Mouse (Mus musculus) stomach, embryonic 15.5 days (tissue): ENCODE data around the gene Tpbgl. TPM values are rescaled to one million over a fixed set of nuclear protein-coding genes. Genes with fewer than 3 reads are reported as not detected.

Experiments used
- ATAC-seq: fragments of 200-750 bp; cut with Nextera tagmentation; 2 replicates; pipeline ENCODE4 v1.8.0; 2017; ENCODE audit warnings: low read depth, moderate number of reproducible peaks, moderate TSS enrichment; ENCODE audit not compliant: insufficient read depth, low FRiP score
- H3K27ac ChIP-seq: fragments of 300-500 bp; sonication (generic); 2 replicates; pipeline ENCODE4 v1.5.1; 2015; ENCODE audit warnings: mild to moderate bottlenecking, inconsistent platforms
- H3K27me3 ChIP-seq: fragments of 300-500 bp; sonication (generic); replicated peaks from 2 replicates; pipeline ENCODE4 v1.6.1; 2015; ENCODE audit warnings: inconsistent platforms
- H3K36me3 ChIP-seq: fragments of 300-500 bp; sonication (generic); 2 replicates; pipeline ENCODE4 v1.6.1; 2015; ENCODE audit warnings: inconsistent platforms
- H3K4me1 ChIP-seq: fragments of 300-500 bp; sonication (generic); 2 replicates; pipeline ENCODE4 v1.6.1; 2015; ENCODE audit warnings: inconsistent platforms
- H3K4me2 ChIP-seq: fragments of 300-500 bp; sonication (generic); 2 replicates; pipeline ENCODE4 v1.6.1; 2015; ENCODE audit warnings: mild to moderate bottlenecking, inconsistent platforms
- H3K4me3 ChIP-seq: fragments of 300-500 bp; sonication (generic); replicated peaks from 2 replicates; pipeline ENCODE4 v1.5.1; 2015; ENCODE audit warnings: inconsistent platforms
- H3K9ac ChIP-seq: fragments of 300-500 bp; sonication (generic); 2 replicates; pipeline ENCODE4 v1.6.1; 2015; ENCODE audit warnings: inconsistent platforms
- H3K9me3 ChIP-seq: fragments of 300-500 bp; sonication (generic); 2 replicates; pipeline ENCODE4 v1.6.1; 2016; ENCODE audit warnings: inconsistent platforms
- WGBS: fragments of 180-500 bp; shearing (Covaris S2); methylation state at CpG from one replicate; pipeline ENCODE4 v1.1.7; 2015; 5-methylcytosine and 5-hydroxymethylcytosine counted together
- polyA plus RNA-seq: library from polyadenylated mRNA; unstranded; fragments of >200 nt; fragmentation: Nextera tagmentation; extraction: Ambion mirVana; gene quantifications from 2 replicates; pipeline ENCODE4 v1.2.1, GENCODE M21; 2015

Gene Tpbgl
- polyA plus RNA-seq, 1 experiment from 2014 or later = 2.0 TPM

DNA sequence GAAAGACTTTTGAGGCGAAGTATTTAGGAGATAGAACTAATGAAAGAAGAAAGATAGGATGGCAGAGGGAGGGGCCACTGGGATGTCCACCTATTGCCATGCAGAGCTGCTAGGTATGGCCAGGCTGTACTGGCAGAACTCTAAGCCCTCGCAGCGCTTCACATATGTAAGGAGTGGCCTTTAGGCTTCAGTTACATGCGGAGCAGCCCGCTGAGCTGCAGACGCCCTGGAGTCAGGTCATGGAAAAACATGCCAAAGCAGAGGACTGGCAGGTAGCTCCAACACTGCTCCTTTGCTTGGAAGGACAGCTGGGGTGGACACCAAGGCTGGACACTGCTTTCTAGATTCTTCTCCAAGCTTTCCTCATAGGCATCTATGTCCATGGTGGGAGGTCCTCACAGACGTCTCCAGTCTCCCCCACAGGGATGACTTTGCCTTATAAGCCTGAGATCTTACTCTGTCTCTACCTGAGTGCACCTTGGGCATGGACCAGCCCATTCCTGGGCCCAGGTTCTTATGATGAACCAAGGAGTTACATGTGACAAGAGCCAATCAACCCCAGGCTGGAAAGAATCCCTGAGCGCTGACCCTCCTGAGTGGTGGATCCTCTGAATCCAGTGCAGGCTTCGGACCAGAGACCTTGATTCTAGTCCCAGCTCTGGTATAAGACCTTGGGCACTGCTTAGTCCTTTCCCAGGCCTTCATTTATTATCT is 36.8 kb upstream of the Tpbgl start:
- Histone ChIP-seq H3K9me3 (no peaks in the 10 kb centered on the region), H3K4me3 (no peak overlapping the region), H3K27me3 (no peaks in the 10 kb centered on the region), H3K9ac (no peak overlapping the region), H3K4me1 (peaks cover 15% of the 10 kb centered on the region; the same call in 1 of the 2 replicates), H3K27ac (no peak overlapping the region), H3K36me3 (no peaks in the 10 kb centered on the region), H3K4me2 (no peak overlapping the region)
- 82% methylated on average over 9 of the region's 9 CpGs for WGBS
- ATAC-seq = no peak

DNA sequence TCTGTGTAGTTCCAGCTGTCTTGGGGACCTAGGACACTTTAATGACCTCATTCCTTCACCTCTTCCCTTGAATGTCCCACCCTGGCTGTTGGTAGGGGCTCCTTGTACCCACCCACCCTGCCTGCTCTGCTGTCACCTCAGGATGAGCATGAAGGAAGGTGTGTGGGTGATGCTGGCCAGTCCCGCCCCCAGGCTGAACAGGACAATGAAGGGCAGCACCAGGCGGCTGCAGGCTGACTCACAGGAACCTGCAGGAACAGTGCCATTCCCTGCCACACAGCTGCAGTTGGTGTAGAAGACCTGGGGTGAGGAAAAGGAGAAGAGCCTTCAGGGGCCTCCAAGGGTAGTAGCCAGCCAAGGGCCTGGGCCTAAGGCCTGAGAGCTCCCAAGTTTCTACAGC is 35.4 kb upstream of the Tpbgl start:
- H3K4me2 ChIP-seq = no peak overlapping the region
- peaks cover 15% of the 10 kb centered on the region; the same call in 1 of the 2 replicates for H3K4me1 ChIP-seq
- 71% methylated on average over 2 of the region's 2 CpGs for WGBS
- no peak for ATAC-seq
- no peak overlapping the region for H3K27ac ChIP-seq
- H3K9ac ChIP-seq = no peak overlapping the region
- 0 out of 2 replicates have a peak, but pooled peaks cover under 1% of the 10 kb centered on the region for H3K27me3 ChIP-seq
- H3K9me3 ChIP-seq = no peaks in the 10 kb centered on the region
- no peaks in the 10 kb centered on the region for H3K36me3 ChIP-seq
- H3K4me3 ChIP-seq = no peak overlapping the region

DNA sequence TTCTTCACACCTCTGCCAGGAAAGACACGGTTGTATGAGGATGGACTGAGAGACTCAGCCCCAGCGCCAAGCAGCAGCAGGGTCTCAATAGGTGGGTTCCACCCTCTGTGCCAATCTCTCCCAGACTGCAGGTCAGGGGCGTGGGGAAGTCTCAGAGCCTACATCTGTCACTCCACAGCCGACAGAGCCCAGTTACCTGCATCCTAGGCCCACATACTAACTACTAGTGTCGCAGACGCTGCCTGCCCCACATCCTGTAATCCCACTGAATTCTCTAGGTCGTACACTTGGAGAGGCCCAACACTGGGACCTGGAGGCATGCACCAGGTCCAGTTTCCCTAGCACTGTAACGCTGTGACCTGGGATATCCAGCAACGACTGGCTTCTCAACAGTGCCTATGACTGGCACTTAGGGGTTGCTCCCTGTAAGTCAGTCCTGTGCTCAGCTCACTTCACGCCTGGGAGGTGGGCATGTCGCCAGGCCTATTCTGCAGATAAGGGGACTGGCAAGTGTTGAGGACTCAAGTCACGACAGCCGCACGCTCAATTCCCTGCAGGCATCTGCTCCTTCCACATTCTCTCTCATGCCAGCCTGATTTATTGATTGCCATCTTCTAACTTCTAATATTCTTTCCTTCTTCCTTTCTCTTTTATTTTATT is 34.8 kb upstream of the Tpbgl start:
- ATAC-seq = no peak
- Histone ChIP-seq H3K4me2 (no peak overlapping the region), H3K27ac (no peak overlapping the region), H3K4me3 (no peak overlapping the region), H3K36me3 (no peaks in the 10 kb centered on the region), H3K4me1 (peaks cover 15% of the 10 kb centered on the region; the same call in 1 of the 2 replicates), H3K9ac (no peak overlapping the region), H3K9me3 (no peaks in the 10 kb centered on the region), H3K27me3 (0 out of 2 replicates have a peak, but pooled peaks cover 6% of the 10 kb centered on the region)
- 78% methylated on average over 14 of the region's 14 CpGs for WGBS

DNA sequence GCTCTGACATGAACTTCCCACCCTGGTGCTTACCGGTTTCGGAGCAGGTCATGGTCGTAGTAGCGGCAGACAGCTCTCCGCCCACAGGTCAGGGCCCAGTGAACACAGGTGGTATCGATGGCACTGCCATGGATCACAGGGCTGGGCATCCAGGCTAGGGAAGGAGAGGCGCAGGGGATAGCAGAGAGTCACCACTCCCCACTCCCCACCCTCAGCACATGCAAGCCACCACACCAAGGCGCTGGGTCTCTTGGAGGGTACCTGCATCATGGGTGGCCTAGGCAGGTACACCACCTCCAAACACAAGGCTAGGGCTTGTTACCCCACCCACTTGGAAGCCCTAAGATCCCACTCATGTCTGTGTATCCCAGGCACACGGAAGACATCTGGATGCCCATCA is 34.2 kb upstream of the Tpbgl start:
- no peaks in the 10 kb centered on the region for H3K36me3 ChIP-seq
- no peaks in the 10 kb centered on the region for H3K9me3 ChIP-seq
- no peak for ATAC-seq
- peaks cover 15% of the 10 kb centered on the region; the same call in 1 of the 2 replicates for H3K4me1 ChIP-seq
- no peak overlapping the region for H3K4me3 ChIP-seq
- WGBS = 85% methylated on average over 9 of the region's 9 CpGs
- no peak overlapping the region for H3K9ac ChIP-seq
- 0 out of 2 replicates have a peak, but pooled peaks cover 6% of the 10 kb centered on the region for H3K27me3 ChIP-seq
- no peak overlapping the region for H3K27ac ChIP-seq
- H3K4me2 ChIP-seq = no peak overlapping the region

DNA sequence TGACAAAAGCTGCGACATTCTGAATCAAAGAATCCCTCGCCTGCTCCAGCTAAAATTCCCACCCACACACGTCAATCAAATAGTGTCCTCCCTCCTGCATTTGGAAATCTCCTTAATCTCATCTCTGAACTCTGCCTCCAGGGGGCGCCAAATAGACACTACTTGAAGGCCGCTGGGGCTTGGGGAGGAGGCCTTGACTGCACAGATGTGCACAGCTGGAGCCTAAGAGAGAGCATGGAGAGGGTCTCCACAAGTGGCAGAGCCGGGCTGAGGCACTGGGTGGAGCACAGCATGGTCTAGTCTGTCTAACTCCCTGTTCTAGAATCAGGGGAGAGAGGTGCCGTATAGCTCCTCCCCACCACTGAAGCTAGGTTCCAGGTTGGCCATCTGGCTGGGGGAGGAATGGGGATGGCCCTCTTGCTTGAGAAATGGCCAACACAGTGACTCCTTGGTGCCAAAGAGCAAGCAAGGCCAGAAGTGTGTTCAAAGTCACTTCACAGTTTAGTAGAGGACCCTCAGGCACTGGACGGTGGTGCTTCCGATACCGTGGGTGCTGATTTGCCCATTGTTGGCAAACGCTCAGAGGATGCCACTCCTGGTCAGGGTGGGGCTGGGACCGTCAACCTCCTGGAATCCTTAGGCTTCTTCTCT is 32.6 kb upstream of the Tpbgl start:
- H3K4me2 ChIP-seq = no peak overlapping the region
- no peaks in the 10 kb centered on the region for H3K9me3 ChIP-seq
- no peaks in the 10 kb centered on the region for H3K36me3 ChIP-seq
- H3K4me3 ChIP-seq = no peak overlapping the region
- peaks cover 6% of the 10 kb centered on the region; the same call in 1 of the 2 replicates for H3K4me1 ChIP-seq
- H3K9ac ChIP-seq = no peak overlapping the region
- peak; percentile 60; the same call in 1 of the 2 replicates for ATAC-seq
- H3K27me3 ChIP-seq = 0 out of 2 replicates have a peak, but pooled peaks cover 6% of the 10 kb centered on the region
- WGBS = 43% methylated on average over 12 of the region's 12 CpGs
- H3K27ac ChIP-seq = no peak overlapping the region

DNA sequence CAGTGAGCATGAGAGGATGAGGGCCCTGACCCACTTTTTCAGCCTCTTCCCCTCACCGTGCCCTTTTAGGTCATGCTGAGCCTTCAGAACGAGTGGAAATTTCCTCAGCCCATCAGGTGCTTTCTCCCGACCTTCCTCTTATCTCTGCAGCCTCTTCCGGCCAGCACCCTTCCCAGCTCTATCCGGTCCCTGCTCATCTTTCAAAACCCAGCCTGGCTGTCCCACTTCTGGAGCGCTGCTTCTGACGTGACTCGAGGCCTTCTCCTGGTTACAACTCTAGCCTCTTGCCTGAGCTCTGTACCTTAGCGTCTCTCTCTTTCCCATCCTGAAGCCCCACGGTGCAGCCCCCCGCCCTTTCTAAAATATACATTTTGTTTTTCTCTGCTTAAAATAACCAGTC is 27.3 kb upstream of the Tpbgl start:
- no peaks in the 10 kb centered on the region for H3K36me3 ChIP-seq
- 68% methylated on average over 11 of the region's 11 CpGs for WGBS
- H3K9me3 ChIP-seq = no peaks in the 10 kb centered on the region
- no peak overlapping the region for H3K9ac ChIP-seq
- H3K27me3 ChIP-seq = 0 out of 2 replicates have a peak, but pooled peaks cover 6% of the 10 kb centered on the region
- H3K27ac ChIP-seq = no peak overlapping the region
- no peak overlapping the region for H3K4me3 ChIP-seq
- H3K4me1 ChIP-seq = no peaks in the 10 kb centered on the region
- no peak for ATAC-seq
- no peak overlapping the region for H3K4me2 ChIP-seq

DNA sequence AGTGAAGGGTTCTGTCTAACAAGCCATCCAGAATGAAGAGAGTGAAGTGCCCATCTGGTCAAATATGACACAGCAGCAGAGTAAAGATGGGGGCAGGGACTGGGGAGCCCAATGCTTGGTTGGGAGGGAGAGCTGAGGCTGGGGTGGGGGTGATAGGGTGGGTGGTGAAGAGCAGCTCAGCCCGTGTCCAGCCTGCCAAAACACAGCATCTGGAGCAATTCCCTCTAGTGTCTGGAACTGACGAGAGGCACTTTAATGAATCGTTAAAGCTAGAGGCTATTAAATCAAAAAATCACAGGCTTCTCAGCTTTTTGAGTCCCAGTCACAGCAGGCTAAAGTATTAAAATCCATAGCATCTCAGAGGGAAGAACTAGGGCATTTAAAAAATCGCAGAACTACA is 22.7 kb upstream of the Tpbgl start:
- H3K9ac ChIP-seq = no peak overlapping the region
- H3K27me3 ChIP-seq = no peaks in the 10 kb centered on the region
- ATAC-seq = no peak
- H3K27ac ChIP-seq = no peak overlapping the region
- H3K4me3 ChIP-seq = no peak overlapping the region
- no peaks in the 10 kb centered on the region for H3K36me3 ChIP-seq
- H3K4me2 ChIP-seq = no peak overlapping the region
- H3K4me1 ChIP-seq = no peaks in the 10 kb centered on the region
- WGBS = 65% methylated on average over 4 of the region's 4 CpGs
- H3K9me3 ChIP-seq = no peaks in the 10 kb centered on the region

DNA sequence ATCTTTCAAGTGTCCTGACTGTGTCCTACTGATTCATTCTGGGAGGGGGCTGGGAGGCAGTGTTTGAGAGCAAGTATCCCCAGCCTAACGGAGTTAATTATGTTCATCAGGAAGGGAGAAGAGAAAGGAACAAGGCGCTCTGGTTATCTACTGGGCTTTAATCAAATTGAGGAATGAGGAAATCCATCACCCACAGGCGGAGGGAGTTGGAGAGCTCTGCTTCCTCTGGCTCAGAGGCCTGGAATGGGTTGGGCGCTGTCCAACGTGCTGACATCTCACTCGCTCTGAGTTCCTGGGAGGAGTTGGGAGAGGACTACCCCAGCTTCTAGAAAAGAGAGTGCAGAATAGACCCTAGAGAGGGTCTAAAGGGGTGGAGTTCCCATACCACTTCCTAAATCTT is 21.7 kb upstream of the Tpbgl start:
- H3K27me3 ChIP-seq = no peaks in the 10 kb centered on the region
- no peak overlapping the region for H3K9ac ChIP-seq
- no peak overlapping the region for H3K27ac ChIP-seq
- no peak for ATAC-seq
- no peaks in the 10 kb centered on the region for H3K9me3 ChIP-seq
- 4% methylated on average over 6 of the region's 6 CpGs for WGBS
- no peak overlapping the region for H3K4me2 ChIP-seq
- no peaks in the 10 kb centered on the region for H3K36me3 ChIP-seq
- H3K4me3 ChIP-seq = no peak overlapping the region
- no peaks in the 10 kb centered on the region for H3K4me1 ChIP-seq

DNA sequence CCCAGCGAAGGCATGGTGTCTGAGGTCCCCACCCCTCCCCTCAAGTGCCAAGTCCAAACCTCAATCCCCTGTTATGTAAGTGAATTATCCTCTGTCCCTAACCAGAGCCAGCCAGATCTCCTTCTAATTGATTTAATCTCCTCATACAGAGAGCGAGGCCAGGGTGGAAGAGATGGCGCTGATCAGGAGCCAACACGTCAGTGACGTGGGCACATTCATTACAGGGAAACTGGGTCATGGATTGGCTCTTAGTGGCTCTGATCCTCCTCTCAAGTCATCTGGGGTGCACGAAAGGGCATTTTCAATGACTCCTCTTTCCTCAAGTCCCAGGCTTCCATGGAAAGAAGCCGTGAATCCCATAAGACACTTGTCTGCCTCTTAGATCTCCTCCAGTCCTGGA is 17.8 kb upstream of the Tpbgl start:
- no peak overlapping the region for H3K27ac ChIP-seq
- H3K9me3 ChIP-seq = no peaks in the 10 kb centered on the region
- H3K9ac ChIP-seq = no peak overlapping the region
- no peak for ATAC-seq
- no peaks in the 10 kb centered on the region for H3K27me3 ChIP-seq
- WGBS = 73% methylated on average over 7 of the region's 7 CpGs
- no peak overlapping the region for H3K4me2 ChIP-seq
- H3K4me3 ChIP-seq = no peak overlapping the region
- no peaks in the 10 kb centered on the region for H3K36me3 ChIP-seq
- H3K4me1 ChIP-seq = no peaks in the 10 kb centered on the region

DNA sequence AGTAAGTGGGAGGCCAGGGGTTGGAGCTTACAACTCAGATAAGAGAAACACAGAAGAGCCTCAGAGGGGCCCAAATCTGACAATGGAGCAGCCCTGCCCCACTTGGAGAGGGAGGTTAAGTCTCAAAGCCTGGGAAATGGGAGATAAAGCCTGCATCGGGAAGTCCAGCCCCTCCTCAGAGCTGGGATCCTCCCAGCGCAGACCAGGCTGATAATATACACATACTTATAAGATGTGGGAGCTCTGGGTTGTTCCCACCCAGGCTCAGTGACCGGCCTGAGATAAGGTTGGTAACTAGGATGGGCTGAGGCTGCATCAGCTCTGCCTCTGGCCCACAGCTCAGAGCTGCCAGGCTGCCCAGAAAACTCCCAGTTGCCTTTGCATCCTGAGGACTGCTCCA is 15.2 kb upstream of the Tpbgl start:
- no peak overlapping the region for H3K27ac ChIP-seq

DNA sequence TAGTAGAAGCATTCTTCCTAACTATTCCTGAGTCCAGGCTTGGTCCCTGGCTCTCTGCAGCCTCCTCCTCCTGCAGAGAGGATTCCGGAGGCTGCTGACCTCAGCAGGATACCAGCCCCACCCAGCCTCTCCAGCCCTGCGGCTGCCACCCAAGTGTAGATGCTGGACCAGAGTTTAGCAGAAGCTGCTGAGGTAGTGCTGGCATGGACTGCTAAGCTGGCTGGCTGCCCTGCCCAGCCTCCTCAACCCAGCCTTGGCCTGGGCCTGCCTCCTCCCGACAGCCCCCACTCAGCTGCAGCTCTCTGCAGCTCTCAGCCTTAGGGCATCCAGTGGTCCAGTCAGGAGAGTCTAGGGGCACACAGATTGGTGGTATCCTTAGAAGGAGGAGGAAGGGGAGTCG is 14.3 kb upstream of the Tpbgl start:
- no peaks in the 10 kb centered on the region for H3K9me3 ChIP-seq
- no peaks in the 10 kb centered on the region for H3K36me3 ChIP-seq
- WGBS = 49% methylated on average over 4 of the region's 4 CpGs
- H3K4me3 ChIP-seq = no peak overlapping the region
- H3K4me1 ChIP-seq = no peaks in the 10 kb centered on the region
- H3K9ac ChIP-seq = no peak overlapping the region
- no peak overlapping the region for H3K4me2 ChIP-seq
- ATAC-seq = peak; percentile 47; the same call in 1 of the 2 replicates
- no peak overlapping the region for H3K27ac ChIP-seq
- no peaks in the 10 kb centered on the region for H3K27me3 ChIP-seq

More for the DNA sequence above, 15.2 kb upstream of the Tpbgl start:
- Histone ChIP-seq H3K4me3 (no peak overlapping the region), H3K4me2 (no peak overlapping the region), H3K4me1 (no peaks in the 10 kb centered on the region), H3K27me3 (no peaks in the 10 kb centered on the region), H3K9ac (no peak overlapping the region), H3K9me3 (no peaks in the 10 kb centered on the region), H3K36me3 (no peaks in the 10 kb centered on the region)
- ATAC-seq = peak; percentile 66; the same call in 1 of the 2 replicates
- 21% methylated on average over 3 of the region's 3 CpGs for WGBS
